Mouse (Mus musculus): ENCODE results near the gene Zim1. TPM values are rescaled to one million over a fixed set of nuclear protein-coding genes. Genes with fewer than 3 reads are reported as not detected.

Zim1 gene
- polyA plus RNA-seq, 1 experiment from 2014 or later: 11.6 TPM

Other genes with a start within 250 kb of the Zim1 start
- gene Olfr1336, start 240.3 kb downstream of the Zim1 start, polyA plus RNA-seq (2015; fragmentation: Nextera tagmentation; extraction: Ambion mirVana): 0.02 TPM in 1 of 2 replicates, not detected in the other
- gene Olfr1346, start 229.3 kb downstream of the Zim1 start, polyA plus RNA-seq (2015; fragmentation: Nextera tagmentation; extraction: Ambion mirVana): not detected in 2 replicates
- not detected in 2 replicates for gene Olfr5, start 209.5 kb downstream of the Zim1 start, polyA plus RNA-seq (2015; fragmentation: Nextera tagmentation; extraction: Ambion mirVana)
- not detected in 2 replicates for gene Olfr1347, start 196.7 kb downstream of the Zim1 start, polyA plus RNA-seq (2015; fragmentation: Nextera tagmentation; extraction: Ambion mirVana)
- not detected in 2 replicates for gene Olfr1348, start 187.7 kb downstream of the Zim1 start, polyA plus RNA-seq (2015; fragmentation: Nextera tagmentation; extraction: Ambion mirVana)
- not detected in 2 replicates for gene Olfr1349, start 173.5 kb downstream of the Zim1 start, polyA plus RNA-seq (2015; fragmentation: Nextera tagmentation; extraction: Ambion mirVana)
- gene Olfr1350, start 131.6 kb downstream of the Zim1 start, polyA plus RNA-seq (2015; fragmentation: Nextera tagmentation; extraction: Ambion mirVana): not detected in 2 replicates
- 86.6 and 88.1 TPM in 2 replicates for gene Peg3, start 34.0 kb upstream of the Zim1 start, polyA plus RNA-seq (2015; fragmentation: Nextera tagmentation; extraction: Ambion mirVana)
- 5.9 and 6.1 TPM in 2 replicates for gene Usp29, start 34.1 kb upstream of the Zim1 start, polyA plus RNA-seq (2015; fragmentation: Nextera tagmentation; extraction: Ambion mirVana)